Mouse (Mus musculus) neural tube, embryonic 11.5 days (tissue): ENCODE measurements around the gene Dnase1l2. TPM values are rescaled to one million over a fixed set of nuclear protein-coding genes. Genes with fewer than 3 reads are reported as not detected.

Source experiments
- ATAC-seq: fragments of 200-750 bp; cut with Nextera tagmentation; 2 replicates; pipeline ENCODE4 v1.8.0; 2017; ENCODE audit warnings: moderate number of reproducible peaks, mild to moderate bottlenecking, moderate TSS enrichment, moderate library complexity; ENCODE audit not compliant: insufficient read depth, low FRiP score, low TSS enrichment
- DNase-seq: peaks from one replicate; pipeline ENCODE4 v3.0.0-alpha.2; 2015; ENCODE audit warnings: low spot score
- H3K27ac ChIP-seq: fragments of 300-500 bp; sonication (generic); 2 replicates; pipeline ENCODE4 v1.5.1; 2014; ENCODE audit warnings: low read depth, mild to moderate bottlenecking, low read length
- H3K27me3 ChIP-seq: fragments of 300-500 bp; sonication (generic); 2 replicates; pipeline ENCODE4 v1.6.1; 2014; ENCODE audit warnings: mild to moderate bottlenecking, low read length, mixed read lengths; ENCODE audit not compliant: control insufficient read depth, insufficient read depth
- H3K36me3 ChIP-seq: fragments of 300-500 bp; sonication (generic); 2 replicates; pipeline ENCODE4 v1.6.1; 2014; ENCODE audit warnings: mild to moderate bottlenecking, low read length, moderate library complexity, mixed read lengths; ENCODE audit not compliant: control insufficient read depth, insufficient read depth
- H3K4me1 ChIP-seq: fragments of 300-500 bp; sonication (generic); 2 replicates; pipeline ENCODE4 v1.6.1; 2014; ENCODE audit warnings: low read length, mixed read lengths; ENCODE audit not compliant: control insufficient read depth, insufficient read depth
- H3K4me2 ChIP-seq: fragments of 300-500 bp; sonication (generic); 2 replicates; pipeline ENCODE4 v1.6.1; 2014; ENCODE audit warnings: low read depth, mild to moderate bottlenecking, moderate library complexity
- H3K4me3 ChIP-seq: fragments of 300-500 bp; sonication (generic); 2 replicates; pipeline ENCODE4 v1.5.1; 2014; ENCODE audit warnings: low read depth, low read length
- H3K9ac ChIP-seq: fragments of 300-500 bp; sonication (generic); 2 replicates; pipeline ENCODE4 v1.6.1; 2014; ENCODE audit warnings: mild to moderate bottlenecking, low read length
- H3K9me3 ChIP-seq: fragments of 300-500 bp; sonication (generic); 2 replicates; pipeline ENCODE4 v1.6.1; 2016; ENCODE audit warnings: low read length; ENCODE audit not compliant: control insufficient read depth
- WGBS: fragments of 180-500 bp; shearing (Covaris S2); extraction: QIAGEN DNeasy Blood & Tissue Kit; methylation state at CpG from one replicate; pipeline ENCODE4 v1.1.7; 2014; 5-methylcytosine and 5-hydroxymethylcytosine counted together
- polyA plus RNA-seq: library from polyadenylated mRNA; unstranded; fragments of >200 nt; fragmentation: Nextera tagmentation; extraction: Ambion mirVana; gene quantifications from 2 replicates; pipeline ENCODE4 v1.2.1, GENCODE M21; 2014

Gene Dnase1l2
- polyA plus RNA-seq: 2.1 and 2.3 TPM in 2 replicates

DNA sequence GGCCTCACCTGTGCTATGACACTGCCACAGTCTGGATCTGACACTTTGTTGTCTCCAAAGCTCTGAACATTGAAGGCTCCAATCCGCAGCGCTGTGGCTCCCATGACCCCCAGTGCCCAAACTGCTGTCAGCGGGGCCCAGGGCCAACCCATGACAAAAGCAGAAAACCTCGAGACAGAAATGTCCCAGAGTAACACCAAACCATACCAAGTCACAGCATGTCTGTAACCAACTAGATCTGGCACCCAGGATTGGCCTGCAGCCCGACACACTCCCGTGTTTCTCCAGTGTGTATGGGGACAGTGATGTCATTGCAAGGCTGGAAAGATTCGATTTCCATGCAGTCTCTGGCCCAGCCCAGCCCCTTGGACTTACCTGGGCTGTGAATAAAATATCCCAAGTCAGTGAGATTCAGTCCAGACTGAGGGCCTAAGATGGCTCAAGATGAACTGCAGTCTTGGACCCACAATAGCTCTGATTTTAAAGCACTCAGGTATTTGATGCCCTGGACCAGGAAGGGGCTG is at the start of gene Dnase1l2:
Gene Dnase1l2, minus strand, starts transcription at position 474 of the 524 bp plus-strand sequence.
- H3K36me3 ChIP-seq: peaks cover 35% of the 10 kb centered on the region
- no peak for ATAC-seq
- H3K4me3 ChIP-seq: no peak within 1 kb of the TSS
- no peaks in the 10 kb centered on the region for H3K9me3 ChIP-seq
- no peak within 1 kb of the TSS for H3K9ac ChIP-seq
- no peak within 1 kb of the TSS for H3K27ac ChIP-seq
- 87% methylated on average over 7 of the region's 7 CpGs for WGBS
- no peak within 1 kb of the TSS for H3K4me2 ChIP-seq
- DNase-seq: no peak
- no peaks in the 10 kb centered on the region for H3K4me1 ChIP-seq
- no peaks in the 10 kb centered on the region for H3K27me3 ChIP-seq

DNA sequence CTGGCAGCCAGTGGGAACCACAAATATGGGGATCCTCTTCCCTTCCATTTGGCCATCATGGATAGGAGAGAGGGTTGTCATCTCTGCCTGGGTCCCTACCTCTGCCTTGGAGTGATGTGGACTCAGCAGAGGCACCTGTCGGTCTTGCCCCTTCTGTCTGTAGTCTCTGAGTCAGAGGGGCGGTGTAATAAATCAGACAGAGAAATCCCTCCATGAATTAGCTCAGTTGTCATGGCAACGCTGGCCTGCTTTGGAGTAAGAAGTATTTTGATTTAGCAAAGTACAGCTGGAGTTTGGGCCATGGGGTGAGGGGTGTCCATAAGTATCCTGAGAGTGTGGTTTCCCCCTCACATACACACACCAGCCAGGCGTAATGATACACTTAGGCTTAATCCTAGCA is 47.5 kb upstream of the Dnase1l2 start:
- peaks cover 13% of the 10 kb centered on the region for H3K4me1 ChIP-seq
- WGBS: 72% methylated on average over 4 of the region's 4 CpGs
- no peaks in the 10 kb centered on the region for H3K9me3 ChIP-seq
- no peak overlapping the region for H3K4me3 ChIP-seq
- peaks cover 4% of the 10 kb centered on the region; the same call in 1 of the 2 replicates for H3K27me3 ChIP-seq
- ATAC-seq (no peak), DNase-seq (no peak)
- H3K9ac ChIP-seq: no peak overlapping the region
- no peaks in the 10 kb centered on the region for H3K36me3 ChIP-seq
- peak overlapping the region; percentile 89; the same call in 1 of the 2 replicates for H3K4me2 ChIP-seq
- no peak overlapping the region for H3K27ac ChIP-seq

DNA sequence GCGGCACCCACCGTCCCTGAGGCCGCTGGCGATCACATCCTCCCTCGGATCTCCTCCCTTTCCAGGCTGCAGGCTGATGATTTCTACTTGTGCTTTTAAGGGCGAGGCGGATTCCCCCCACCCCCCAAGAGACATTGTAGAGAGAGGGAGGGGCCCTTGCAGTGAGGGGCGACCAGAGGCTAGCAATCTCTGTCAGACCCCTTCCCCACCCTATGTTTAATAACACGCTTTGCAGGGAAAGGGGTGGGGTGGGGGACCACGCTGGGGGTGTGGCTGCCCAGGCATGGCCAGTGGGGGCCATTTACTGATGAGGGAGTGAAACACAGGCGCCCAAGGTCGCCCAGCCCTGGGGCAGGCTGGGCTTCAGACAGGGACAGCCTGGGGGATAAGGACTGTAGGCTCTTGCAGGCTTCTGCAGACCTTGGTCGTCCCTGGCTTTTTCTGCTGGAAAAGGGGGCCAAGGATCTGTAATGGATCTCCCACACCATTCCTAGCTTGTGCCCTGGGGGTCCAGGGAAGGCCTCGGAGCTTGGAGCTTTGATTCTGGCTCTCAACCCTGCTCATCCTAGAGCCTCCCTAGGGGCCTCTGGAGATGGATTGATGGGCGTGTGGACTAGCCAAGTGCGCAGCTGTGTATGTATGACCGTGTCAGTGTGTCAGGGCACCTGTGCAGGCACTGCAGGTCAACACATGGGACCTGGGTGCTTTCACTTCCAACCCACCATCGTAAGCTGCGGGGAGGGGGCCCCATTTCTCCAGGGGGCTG is 46.5 kb upstream of the Dnase1l2 start:
- peak overlapping the region; percentile 60 for H3K4me3 ChIP-seq
- ATAC-seq (peak; percentile 37), DNase-seq (peak; percentile 60)
- H3K36me3 ChIP-seq: no peaks in the 10 kb centered on the region
- no peaks in the 10 kb centered on the region for H3K9me3 ChIP-seq
- peak overlapping the region; percentile 73 for H3K9ac ChIP-seq
- peak overlapping the region; percentile 89 for H3K4me2 ChIP-seq
- peaks cover 4% of the 10 kb centered on the region; the same call in 1 of the 2 replicates for H3K27me3 ChIP-seq
- WGBS: 20% methylated on average over 17 of the region's 19 CpGs
- peak overlapping the region; percentile 76 for H3K27ac ChIP-seq
- H3K4me1 ChIP-seq: peaks cover 13% of the 10 kb centered on the region

DNA sequence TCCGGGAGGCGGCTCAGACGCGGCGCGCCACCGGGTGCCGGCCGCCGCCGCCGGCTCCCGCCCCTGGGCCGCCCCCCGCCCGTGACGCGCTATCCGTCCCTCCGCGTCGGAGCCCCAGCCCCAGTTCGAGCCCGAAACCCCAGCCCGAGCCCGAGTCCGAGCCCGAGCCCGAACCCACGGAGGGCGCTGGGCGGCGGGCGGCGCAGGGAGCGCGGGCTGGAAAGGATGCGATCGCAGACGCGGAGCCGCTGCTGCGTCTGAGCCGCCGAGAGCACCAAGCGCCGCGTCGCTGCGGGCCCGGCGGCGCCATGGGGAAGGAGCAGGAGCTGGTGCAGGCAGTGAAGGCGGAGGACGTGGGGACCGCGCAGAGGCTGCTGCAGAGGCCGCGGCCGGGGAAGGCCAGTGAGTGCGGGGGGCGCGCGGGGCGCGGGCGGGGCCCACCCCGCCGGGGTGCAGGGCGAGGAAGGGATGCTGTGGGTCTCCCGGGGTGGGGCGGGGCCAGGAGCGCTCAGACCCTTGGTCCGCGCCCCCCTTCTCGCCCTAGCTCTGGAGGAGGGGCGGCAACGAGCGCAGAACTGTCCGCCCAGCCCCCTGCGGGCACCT is 45.9 kb upstream of the Dnase1l2 start:
- under 1% methylated on average over 55 of the region's 81 CpGs for WGBS

DNA sequence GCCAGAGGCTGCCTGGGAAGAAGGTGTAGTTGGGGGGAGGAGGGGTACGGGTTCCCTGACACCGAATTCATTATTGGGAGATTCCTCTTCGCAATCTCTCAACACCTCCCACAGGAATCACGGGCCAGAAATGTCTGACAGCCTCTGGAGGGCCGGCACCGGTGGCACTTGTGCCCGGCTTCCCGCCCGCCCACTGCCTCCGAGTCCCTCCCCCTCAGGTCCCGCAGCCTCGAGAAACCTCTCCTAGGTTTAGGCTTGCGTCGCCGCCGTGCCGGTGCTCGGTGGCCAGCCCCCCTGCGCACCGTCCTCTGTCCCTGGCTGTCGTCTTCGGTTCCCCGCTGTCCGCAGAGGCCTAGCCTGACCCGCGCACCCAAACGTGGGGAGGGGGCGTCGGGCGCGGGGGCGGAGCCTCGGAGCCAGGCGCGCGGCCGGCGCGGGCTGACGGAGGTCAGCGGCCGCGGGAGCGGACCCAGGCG is 45.3 kb upstream of the Dnase1l2 start, which contains the start of gene Caskin1:
Gene Caskin1, plus strand, starts transcription at position 416 of the 476 bp plus-strand sequence.
- no peaks in the 10 kb centered on the region for H3K36me3 ChIP-seq
- ATAC-seq (peak; percentile 72), DNase-seq (peak; percentile 58)
- H3K9ac ChIP-seq: peak within 1 kb of the TSS; percentile 73
- peaks cover 13% of the 10 kb centered on the region for H3K4me1 ChIP-seq
- H3K27ac ChIP-seq: peak within 1 kb of the TSS; percentile 76
- peaks cover 4% of the 10 kb centered on the region; the same call in 1 of the 2 replicates for H3K27me3 ChIP-seq
- H3K4me3 ChIP-seq: peak within 1 kb of the TSS; percentile 60
- 0% methylated on average over 45 of the region's 45 CpGs for WGBS
- peak within 1 kb of the TSS; percentile 89 for H3K4me2 ChIP-seq
- no peaks in the 10 kb centered on the region for H3K9me3 ChIP-seq

More for the DNA sequence above, 45.9 kb upstream of the Dnase1l2 start:
- H3K36me3 ChIP-seq: no peaks in the 10 kb centered on the region
- DNase-seq: peak; percentile 68
- peak overlapping the region; percentile 76 for H3K27ac ChIP-seq
- peak overlapping the region; percentile 60 for H3K4me3 ChIP-seq
- H3K27me3 ChIP-seq: peaks cover 4% of the 10 kb centered on the region; the same call in 1 of the 2 replicates
- H3K9me3 ChIP-seq: no peaks in the 10 kb centered on the region
- H3K4me2 ChIP-seq: peak overlapping the region; percentile 89
- H3K9ac ChIP-seq: peak overlapping the region; percentile 73
- peaks cover 13% of the 10 kb centered on the region for H3K4me1 ChIP-seq
- peak; percentile 70 for ATAC-seq

DNA sequence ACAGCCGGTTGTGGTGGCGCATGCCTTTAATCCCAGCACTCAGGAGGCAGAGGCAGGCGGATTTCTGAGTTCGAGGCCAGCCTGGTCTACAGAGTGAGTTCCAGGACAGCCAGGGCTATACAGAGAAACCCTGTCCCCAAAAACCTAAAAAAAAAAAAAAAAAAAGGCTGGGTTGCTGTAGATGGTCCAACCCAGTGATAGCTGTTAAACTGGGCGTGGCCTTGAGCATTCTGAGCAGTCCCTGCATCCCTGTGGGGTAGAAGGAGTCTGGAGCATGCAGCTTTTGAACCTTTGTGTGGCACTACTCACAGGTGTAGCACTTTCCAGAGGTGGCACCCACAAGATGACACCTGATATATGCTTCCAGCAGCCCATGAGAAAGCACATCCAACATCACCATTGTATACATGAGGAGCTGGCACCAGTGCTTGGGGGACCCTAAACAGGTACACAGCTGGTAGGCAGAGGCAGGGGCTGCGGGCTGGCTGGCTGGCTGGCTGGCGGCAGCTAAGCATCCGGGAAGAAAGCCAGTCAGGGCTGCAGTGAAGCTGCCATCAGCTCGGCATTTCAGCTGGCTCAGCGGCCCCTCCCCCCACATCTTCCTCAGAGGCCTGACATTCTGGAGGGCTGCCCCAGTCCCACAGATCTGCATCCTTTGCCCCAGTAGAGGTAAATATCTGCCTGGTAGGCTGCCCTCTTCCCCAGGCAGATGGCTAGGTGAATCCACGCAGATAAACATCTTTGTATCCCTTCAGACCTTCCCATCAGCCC is 42.4 kb upstream of the Dnase1l2 start:
- Histone ChIP-seq H3K9me3 (no peaks in the 10 kb centered on the region), H3K4me3 (no peak overlapping the region), H3K4me2 (no peak overlapping the region), H3K36me3 (no peaks in the 10 kb centered on the region), H3K9ac (no peak overlapping the region; the same call in 1 of the 2 replicates), H3K4me1 (peaks cover 12% of the 10 kb centered on the region), H3K27me3 (peaks cover 4% of the 10 kb centered on the region; the same call in 1 of the 2 replicates), H3K27ac (no peak overlapping the region)
- DNase-seq (no peak), ATAC-seq (no peak)
- 50% methylated on average over 11 of the region's 11 CpGs for WGBS

DNA sequence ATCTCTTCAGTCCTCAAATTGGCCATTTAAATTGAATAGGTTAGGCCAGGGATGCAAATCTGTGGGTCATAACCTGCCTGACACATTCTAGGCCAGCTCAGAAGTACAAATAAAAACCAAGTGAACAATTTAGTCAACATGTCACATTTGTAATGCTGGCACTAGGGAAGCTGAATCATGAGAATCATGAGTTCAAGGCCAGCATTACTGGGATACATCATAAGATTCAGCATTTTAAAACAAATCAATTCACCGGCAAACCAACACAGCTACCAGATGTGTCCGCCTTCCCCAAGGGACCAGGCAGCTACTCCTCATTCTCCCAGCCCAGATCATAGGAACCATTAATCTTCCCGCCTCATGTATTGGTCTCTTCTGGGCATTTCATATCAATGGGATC is 40.6 kb upstream of the Dnase1l2 start:
- ATAC-seq (no peak), DNase-seq (no peak)
- H3K36me3 ChIP-seq: no peaks in the 10 kb centered on the region
- no peak overlapping the region for H3K4me3 ChIP-seq
- H3K9me3 ChIP-seq: no peaks in the 10 kb centered on the region
- no peak overlapping the region for H3K4me2 ChIP-seq
- no peak overlapping the region for H3K9ac ChIP-seq
- no peaks in the 10 kb centered on the region for H3K4me1 ChIP-seq
- WGBS: 72% methylated on average over 3 of the region's 3 CpGs
- peaks cover 4% of the 10 kb centered on the region; the same call in 1 of the 2 replicates for H3K27me3 ChIP-seq
- no peak overlapping the region for H3K27ac ChIP-seq
